Mouse (Mus musculus): Measurements from ENCODE around the gene Mosmo. TPM values are rescaled to one million over a fixed set of nuclear protein-coding genes. Genes with fewer than 3 reads are reported as not detected.

Mosmo gene
- polyA plus RNA-seq, 2 experiments: 4.8 to 9.6 TPM

GRCm38 (mm10) chr7:120671271-120671670, 6.1 kb upstream of the Mosmo start:
- DNase-seq (ENCODE audit: low read depth in 3 of 3, low spot score in 3 of 3): no peak
- TF ChIP-seq EP300 (IDR thresholded peaks at IDR 0.05; ENCODE audit: low read depth): no peak
- no peak for TF ChIP-seq CTCF (IDR thresholded peaks at IDR 0.05; ENCODE audit: low read depth)
- no peak for ATAC-seq (ENCODE audit: insufficient read depth)
- 45% methylated on average over 2 of the region's 2 CpGs for WGBS (ENCODE audit: insufficient replicate concordance)
- Histone ChIP-seq H3K4me2 (ENCODE audit: low read depth) (no peak overlapping the region), H3K4me3 (ENCODE audit: insufficient read depth in 1 of 2, low read depth in 2 of 2, low read length in 2 of 2) (no peak overlapping the region), H3K27me3 (ENCODE audit: control insufficient read depth, insufficient read depth, low read length) (no peaks in the 10 kb centered on the region), H3K27ac (no peak overlapping the region), H3K9me3 (ENCODE audit: control insufficient read depth, low read length) (no peaks in the 10 kb centered on the region), H3K36me3 (replicated peaks; ENCODE audit: control insufficient read depth, insufficient read depth, low read depth) (no peaks in the 10 kb centered on the region), H3K4me1 (replicated peaks; ENCODE audit: control insufficient read depth in 2 of 2, insufficient read depth in 2 of 2, low read length in 1 of 2) (peaks cover 0 to under 1% of the 10 kb centered on the region in 2 experiments; a peak in 2 of 4 replicates), H3K9ac (replicated peaks) (no peak overlapping the region)

- TF ChIP-seq EP300 (IDR thresholded peaks at IDR 0.05; ENCODE audit: low read depth) (no peak), CTCF (IDR thresholded peaks at IDR 0.05; ENCODE audit: low read depth) (no peak)
- peak overlapping the region; percentile 97 to 99 for H3K4me3 ChIP-seq (ENCODE audit: insufficient read depth in 1 of 2, low read depth in 2 of 2, low read length in 2 of 2)
- no peaks in the 10 kb centered on the region for H3K36me3 ChIP-seq (replicated peaks; ENCODE audit: control insufficient read depth, insufficient read depth, low read depth)
- H3K4me1 ChIP-seq (replicated peaks; ENCODE audit: control insufficient read depth in 2 of 2, insufficient read depth in 2 of 2, low read length in 1 of 2): peaks cover 44% of the 10 kb centered on the region in 2 experiments
- H3K9ac ChIP-seq (replicated peaks): peak overlapping the region; percentile 89
- H3K27ac ChIP-seq: no peak overlapping the region; the same call in 1 of the 2 replicates
- WGBS (ENCODE audit: insufficient replicate concordance): 2% methylated on average over 42 of the region's 42 CpGs
- H3K9me3 ChIP-seq (ENCODE audit: control insufficient read depth, low read length): no peaks in the 10 kb centered on the region
- DNase-seq (ENCODE audit: low read depth in 3 of 3, low spot score in 3 of 3): no peak
- H3K4me2 ChIP-seq (ENCODE audit: low read depth): peak overlapping the region; percentile 89
- H3K27me3 ChIP-seq (ENCODE audit: control insufficient read depth, insufficient read depth, low read length): no peaks in the 10 kb centered on the region
- peak; percentile 74 for ATAC-seq (ENCODE audit: insufficient read depth)
Observed at GRCm38 (mm10) chr7:120677764-120678531, 530 bp downstream of the Mosmo start.

DNA sequence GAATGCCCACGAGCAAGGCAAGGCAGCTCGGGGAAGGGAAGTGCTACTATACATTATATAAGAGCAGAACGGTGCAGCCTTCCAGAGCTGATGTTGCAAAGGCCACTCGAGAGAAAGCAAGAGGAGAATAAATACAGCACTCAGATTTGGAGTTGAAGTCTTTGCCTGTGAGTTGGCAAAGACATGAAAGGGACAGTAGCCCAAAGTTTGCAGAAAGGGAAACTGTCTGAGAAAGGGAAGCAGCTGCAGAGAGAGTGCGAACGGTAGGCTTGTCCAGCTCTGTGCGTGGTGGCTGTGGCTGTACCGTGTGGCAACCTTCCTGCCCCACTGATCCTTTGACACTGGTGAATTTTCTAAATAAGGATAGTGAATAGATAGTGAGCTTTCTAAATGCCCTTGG, 1.6 kb downstream of the Mosmo start:
- no peak for DNase-seq (ENCODE audit: low read depth in 3 of 3, low spot score in 3 of 3)
- H3K27me3 ChIP-seq (ENCODE audit: control insufficient read depth, insufficient read depth, low read length): no peaks in the 10 kb centered on the region
- H3K4me3 ChIP-seq (ENCODE audit: insufficient read depth in 1 of 2, low read depth in 2 of 2, low read length in 2 of 2): peak overlapping the region; percentile 97 to 99; a peak in 3 of 4 replicates
- WGBS (ENCODE audit: insufficient replicate concordance): 19% methylated on average over 8 of the region's 8 CpGs
- H3K27ac ChIP-seq: no peak overlapping the region
- H3K9ac ChIP-seq (replicated peaks): peak overlapping the region; percentile 89
- ATAC-seq (ENCODE audit: insufficient read depth): no peak
- TF ChIP-seq EP300 (IDR thresholded peaks at IDR 0.05; ENCODE audit: low read depth): no peak
- no peak for TF ChIP-seq CTCF (IDR thresholded peaks at IDR 0.05; ENCODE audit: low read depth)
- no peaks in the 10 kb centered on the region for H3K36me3 ChIP-seq (replicated peaks; ENCODE audit: control insufficient read depth, insufficient read depth, low read depth)
- no peaks in the 10 kb centered on the region for H3K9me3 ChIP-seq (ENCODE audit: control insufficient read depth, low read length)
- H3K4me1 ChIP-seq (replicated peaks; ENCODE audit: control insufficient read depth in 2 of 2, insufficient read depth in 2 of 2, low read length in 1 of 2): peaks cover 44% of the 10 kb centered on the region in 2 experiments
- peak overlapping the region; percentile 89 for H3K4me2 ChIP-seq (ENCODE audit: low read depth)

GRCm38 (mm10) chr7:120682002-120682401, 4.6 kb downstream of the Mosmo start:
- WGBS (ENCODE audit: insufficient replicate concordance): 23% methylated on average over 4 of the region's 4 CpGs
- no peak overlapping the region for H3K9ac ChIP-seq (replicated peaks)
- H3K4me1 ChIP-seq (replicated peaks; ENCODE audit: control insufficient read depth in 2 of 2, insufficient read depth in 2 of 2, low read length in 1 of 2): peaks cover 38 to 44% of the 10 kb centered on the region in 2 experiments

GRCm38 (mm10) chr7:120684731-120685161, 7.3 kb downstream of the Mosmo start:
- TF ChIP-seq CTCF (IDR thresholded peaks at IDR 0.05; ENCODE audit: low read depth) (no peak), EP300 (IDR thresholded peaks at IDR 0.05; ENCODE audit: low read depth) (no peak)

More at GRCm38 (mm10) chr7:120682002-120682401, 4.6 kb downstream of the Mosmo start:
- Histone ChIP-seq H3K4me3 (ENCODE audit: insufficient read depth in 1 of 2, low read depth in 2 of 2, low read length in 2 of 2) (no peak overlapping the region), H3K4me2 (ENCODE audit: low read depth) (no peak overlapping the region), H3K27me3 (ENCODE audit: control insufficient read depth, insufficient read depth, low read length) (no peaks in the 10 kb centered on the region), H3K27ac (no peak overlapping the region), H3K9me3 (ENCODE audit: control insufficient read depth, low read length) (no peaks in the 10 kb centered on the region), H3K36me3 (replicated peaks; ENCODE audit: control insufficient read depth, insufficient read depth, low read depth) (no peaks in the 10 kb centered on the region)
- DNase-seq (ENCODE audit: low read depth in 3 of 3, low spot score in 3 of 3) (no peak), ATAC-seq (ENCODE audit: insufficient read depth) (no peak)
- peak; percentile 44 for TF ChIP-seq EP300 (IDR thresholded peaks at IDR 0.05; ENCODE audit: low read depth)
- no peak for TF ChIP-seq CTCF (IDR thresholded peaks at IDR 0.05; ENCODE audit: low read depth)

More at GRCm38 (mm10) chr7:120684731-120685161, 7.3 kb downstream of the Mosmo start:
- Histone ChIP-seq H3K4me2 (ENCODE audit: low read depth) (no peak overlapping the region), H3K9ac (replicated peaks) (no peak overlapping the region), H3K9me3 (ENCODE audit: control insufficient read depth, low read length) (no peaks in the 10 kb centered on the region), H3K27ac (no peak overlapping the region), H3K4me3 (ENCODE audit: insufficient read depth in 1 of 2, low read depth in 2 of 2, low read length in 2 of 2) (no peak overlapping the region), H3K27me3 (ENCODE audit: control insufficient read depth, insufficient read depth, low read length) (no peaks in the 10 kb centered on the region), H3K4me1 (replicated peaks; ENCODE audit: control insufficient read depth in 2 of 2, insufficient read depth in 2 of 2, low read length in 1 of 2) (peaks cover 28 to 35% of the 10 kb centered on the region in 2 experiments), H3K36me3 (replicated peaks; ENCODE audit: control insufficient read depth, insufficient read depth, low read depth) (no peaks in the 10 kb centered on the region)
- DNase-seq (ENCODE audit: low read depth in 3 of 3, low spot score in 3 of 3) (no peak), ATAC-seq (ENCODE audit: insufficient read depth) (no peak)
- 66% methylated on average over 2 of the region's 2 CpGs for WGBS (ENCODE audit: insufficient replicate concordance)
